15 mouse cellular contexts compared by ENCODE assay signal in the genomic region with DNA sequence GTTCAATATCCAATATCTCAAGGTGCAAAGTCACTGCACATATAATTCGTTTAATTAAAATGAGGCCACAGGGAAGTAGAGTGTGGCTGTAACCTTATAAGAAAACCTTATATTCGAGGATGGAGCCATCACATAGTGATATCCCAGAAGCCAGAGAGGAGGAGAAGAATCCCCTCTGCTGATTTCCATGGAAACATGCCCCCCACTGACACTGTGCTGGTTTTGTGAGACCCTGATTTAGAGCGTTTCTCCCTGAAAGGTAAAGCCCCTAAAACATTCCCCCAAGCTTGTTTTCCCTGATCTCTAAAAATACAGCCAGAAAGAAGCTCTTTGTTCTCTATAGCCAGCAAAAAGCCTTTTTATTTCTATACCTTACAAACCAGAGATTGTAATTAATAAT.
"Had no signal": no experiment of that assay in that cellular context is flagged by ENCODE, and none has a peak within 500 bp of the region (broad histone marks: within the 10 kb centered on the region; RNA-seq: fewer than 3 reads in every experiment).

No protein-coding gene starts in this region.

- DNase-seq: kidney, adult 18-20 months; kidney, postnatal 10 days; kidney, postnatal 4 days; left cerebral cortex, postnatal 4 days; lung, postnatal 14 days; thymus, adult 18-20 months; thymus, postnatal 25 days had no signal

- H3K36me3 ChIP-seq: limb, embryonic 15.5 days; liver, embryonic 12.5 days; lung, embryonic 15.5 days; neural tube, embryonic 15.5 days had no signal

- H3K4me3 ChIP-seq: layer of hippocampus, adult 2 months; liver, embryonic 12.5 days; lung, embryonic 15.5 days; megakaryocyte, embryonic 14.5 days; myocyte; neural tube, embryonic 15.5 days had no signal

- H3K27me3 ChIP-seq: limb, embryonic 15.5 days; neural tube, embryonic 15.5 days had no signal

- ATAC-seq: liver, embryonic 12.5 days had no signal

- H3K9ac ChIP-seq: limb, embryonic 15.5 days; liver, embryonic 12.5 days; lung, embryonic 15.5 days; neural tube, embryonic 15.5 days had no signal

- H3K4me1 ChIP-seq: liver, embryonic 12.5 days; lung, embryonic 15.5 days had no signal

- H3K27ac ChIP-seq: layer of hippocampus, adult 2 months; limb, embryonic 15.5 days; liver, embryonic 12.5 days; lung, embryonic 15.5 days; macrophage; neural tube, embryonic 15.5 days had no signal

- H3K4me2 ChIP-seq: liver, embryonic 12.5 days had no signal

- H3K9me3 ChIP-seq: limb, embryonic 15.5 days; liver, embryonic 12.5 days; lung, embryonic 15.5 days; megakaryocyte, embryonic 14.5 days; neural tube, embryonic 15.5 days had no signal
